Mouse (Mus musculus) stomach, embryonic 14.5 days (tissue): ENCODE results near the gene Casp14. TPM values are rescaled to one million over a fixed set of nuclear protein-coding genes. Genes with fewer than 3 reads are reported as not detected.

ENCODE experiments used
- ATAC-seq: fragments of 200-750 bp; cut with Nextera tagmentation; 2 replicates; pipeline ENCODE4 v1.8.0; 2017; ENCODE audit warnings: low read depth, moderate TSS enrichment; ENCODE audit not compliant: insufficient number of reproducible peaks, insufficient read depth, low FRiP score
- H3K27ac ChIP-seq: fragments of 300-500 bp; sonication (generic); 2 replicates; pipeline ENCODE4 v1.5.1; 2014; ENCODE audit warnings: mild to moderate bottlenecking, low read length, moderate library complexity, mixed read lengths
- H3K27me3 ChIP-seq: fragments of 300-500 bp; sonication (generic); 2 replicates; pipeline ENCODE4 v1.6.1; 2014; ENCODE audit warnings: low read length, control low read depth, mixed read lengths; ENCODE audit not compliant: control insufficient read depth, insufficient read depth
- H3K36me3 ChIP-seq: fragments of 300-500 bp; sonication (generic); 2 replicates; pipeline ENCODE4 v1.6.1; 2014; ENCODE audit warnings: mild to moderate bottlenecking, control low read depth, low read length, moderate library complexity, mixed read lengths; ENCODE audit not compliant: control insufficient read depth, insufficient read depth
- H3K4me1 ChIP-seq: fragments of 300-500 bp; sonication (generic); 2 replicates; pipeline ENCODE4 v1.6.1; 2014; ENCODE audit warnings: low read length, control low read depth, mixed read lengths; ENCODE audit not compliant: control insufficient read depth, insufficient read depth
- H3K4me2 ChIP-seq: fragments of 300-500 bp; sonication (generic); replicated peaks from 2 replicates; pipeline ENCODE4 v1.6.1; 2014; ENCODE audit warnings: low read depth, low read length, control low read depth
- H3K4me3 ChIP-seq: fragments of 300-500 bp; sonication (generic); 2 replicates; pipeline ENCODE4 v1.5.1; 2014; ENCODE audit warnings: low read depth, low read length, control low read depth
- H3K9ac ChIP-seq: fragments of 300-500 bp; sonication (generic); replicated peaks from 2 replicates; pipeline ENCODE4 v1.6.1; 2014; ENCODE audit warnings: low read depth, mild to moderate bottlenecking, control low read depth, low read length, moderate library complexity, mixed read lengths
- H3K9me3 ChIP-seq: fragments of 300-500 bp; sonication (generic); 2 replicates; pipeline ENCODE4 v1.6.1; 2016; ENCODE audit warnings: low read depth, low read length, control low read depth; ENCODE audit not compliant: control insufficient read depth
- WGBS: fragments of 180-500 bp; shearing (Covaris S2); extraction: QIAGEN DNeasy Blood & Tissue Kit; methylation state at CpG from one replicate; pipeline ENCODE4 v1.1.7; 2014; 5-methylcytosine and 5-hydroxymethylcytosine counted together
- polyA plus RNA-seq: library from polyadenylated mRNA; unstranded; fragments of >200 nt; fragmentation: Nextera tagmentation; extraction: Ambion mirVana; gene quantifications from 2 replicates; pipeline ENCODE4 v1.2.1, GENCODE M21; 2014

Gene Casp14
- polyA plus RNA-seq, 1 experiment from 2014 or later: 0.61 TPM

DNA sequence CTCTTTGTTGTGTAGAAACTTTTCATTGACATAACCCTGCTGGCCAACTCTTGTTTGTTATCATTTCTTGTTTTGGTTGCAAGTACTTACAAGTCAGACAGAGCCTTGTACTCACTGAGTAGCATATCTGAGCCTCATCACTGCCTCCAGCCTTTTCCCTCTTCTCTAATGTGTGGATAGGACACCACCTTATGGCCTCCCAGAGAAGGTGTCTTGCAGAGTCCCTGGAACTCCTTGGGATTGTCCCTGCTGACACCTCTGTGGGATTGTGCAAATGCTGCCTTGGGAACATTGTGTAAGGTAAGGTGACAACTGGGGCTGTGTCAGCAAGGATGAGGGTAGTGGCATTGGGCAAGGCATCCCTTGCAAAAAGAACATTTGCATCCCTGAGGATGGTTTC, 25.6 kb upstream of the Casp14 start:
- Histone ChIP-seq H3K27me3 (no peaks in the 10 kb centered on the region), H3K9ac (no peak overlapping the region), H3K4me1 (0 out of 2 replicates have a peak, but pooled peaks cover 5% of the 10 kb centered on the region), H3K9me3 (no peaks in the 10 kb centered on the region), H3K27ac (no peak overlapping the region), H3K4me3 (no peak overlapping the region), H3K4me2 (no peak overlapping the region), H3K36me3 (no peaks in the 10 kb centered on the region)
- ATAC-seq: no peak

DNA sequence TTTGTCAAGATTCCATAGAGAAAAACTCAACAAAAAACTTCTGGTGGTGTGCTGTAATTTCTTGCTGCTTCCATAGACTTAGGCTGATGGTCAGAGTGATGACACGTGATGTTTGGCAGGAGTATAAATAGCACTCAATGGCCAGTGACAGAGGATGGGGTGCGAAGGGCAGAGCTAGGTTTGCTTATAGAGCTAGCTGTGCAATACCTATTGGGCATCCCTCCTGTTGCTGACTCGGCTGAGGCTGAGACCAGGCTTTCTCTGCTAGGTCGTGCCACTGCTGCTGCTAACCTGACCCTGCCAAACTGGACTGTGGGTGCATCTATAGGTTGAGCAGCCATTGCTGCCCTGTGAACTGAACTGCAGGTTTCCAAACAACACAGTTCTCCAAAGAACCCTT, 21.7 kb upstream of the Casp14 start:
- no peak overlapping the region for H3K9ac ChIP-seq
- no peak overlapping the region for H3K27ac ChIP-seq
- 68% methylated on average over 4 of the region's 4 CpGs for WGBS
- ATAC-seq: no peak
- no peaks in the 10 kb centered on the region for H3K36me3 ChIP-seq
- H3K27me3 ChIP-seq: no peaks in the 10 kb centered on the region
- no peaks in the 10 kb centered on the region for H3K4me1 ChIP-seq
- H3K4me3 ChIP-seq: no peak overlapping the region
- no peaks in the 10 kb centered on the region for H3K9me3 ChIP-seq
- H3K4me2 ChIP-seq: no peak overlapping the region

DNA sequence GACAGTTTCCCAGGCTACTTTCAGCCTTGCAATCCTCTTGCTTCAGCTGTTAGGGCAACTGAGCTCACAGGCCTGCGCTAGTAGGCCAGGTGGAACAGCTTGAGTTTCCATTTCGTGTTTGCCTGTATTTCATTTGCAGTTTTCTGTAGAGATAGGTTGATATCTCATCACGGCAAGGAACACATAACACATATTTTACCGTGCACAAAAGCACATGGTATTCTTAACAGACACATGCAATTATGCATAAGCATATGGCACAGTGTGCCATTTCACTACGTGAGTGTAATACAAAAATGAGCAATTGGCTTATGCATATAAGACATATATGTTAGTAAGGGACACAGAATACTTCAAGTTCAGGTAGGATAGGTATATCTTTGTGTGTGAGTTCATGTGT, 9.8 kb upstream of the Casp14 start:
- Histone ChIP-seq H3K9me3 (no peaks in the 10 kb centered on the region), H3K9ac (no peak overlapping the region), H3K27ac (no peak overlapping the region), H3K36me3 (no peaks in the 10 kb centered on the region), H3K4me2 (no peak overlapping the region), H3K4me3 (no peak overlapping the region), H3K4me1 (no peaks in the 10 kb centered on the region), H3K27me3 (no peaks in the 10 kb centered on the region)
- no peak for ATAC-seq
- WGBS: 88% methylated on average over 5 of the region's 5 CpGs

DNA sequence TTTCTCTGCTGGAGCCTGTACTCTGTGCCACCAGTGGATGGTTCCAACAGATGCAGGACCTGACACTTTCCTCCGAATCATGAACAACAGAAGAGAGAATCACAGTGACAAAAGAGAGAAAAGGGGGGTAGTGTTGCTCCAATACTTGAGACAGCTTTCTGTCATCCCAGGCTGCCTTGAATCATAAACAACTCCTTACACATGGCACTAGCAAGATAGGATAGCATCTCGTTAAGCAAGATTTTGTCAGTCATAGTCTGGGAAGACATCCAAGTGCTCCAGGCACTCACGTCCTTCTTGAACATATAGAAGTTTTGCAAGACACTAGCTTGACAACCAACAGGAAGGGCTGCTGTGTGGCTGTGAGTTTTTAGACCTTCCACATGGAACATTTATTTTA, 8.9 kb upstream of the Casp14 start:
- 48% methylated on average over 3 of the region's 3 CpGs for WGBS
- H3K4me1 ChIP-seq: no peaks in the 10 kb centered on the region
- H3K36me3 ChIP-seq: no peaks in the 10 kb centered on the region
- no peak overlapping the region for H3K27ac ChIP-seq
- H3K27me3 ChIP-seq: no peaks in the 10 kb centered on the region
- no peaks in the 10 kb centered on the region for H3K9me3 ChIP-seq
- no peak overlapping the region for H3K4me2 ChIP-seq
- no peak overlapping the region for H3K9ac ChIP-seq
- ATAC-seq: no peak
- no peak overlapping the region for H3K4me3 ChIP-seq

DNA sequence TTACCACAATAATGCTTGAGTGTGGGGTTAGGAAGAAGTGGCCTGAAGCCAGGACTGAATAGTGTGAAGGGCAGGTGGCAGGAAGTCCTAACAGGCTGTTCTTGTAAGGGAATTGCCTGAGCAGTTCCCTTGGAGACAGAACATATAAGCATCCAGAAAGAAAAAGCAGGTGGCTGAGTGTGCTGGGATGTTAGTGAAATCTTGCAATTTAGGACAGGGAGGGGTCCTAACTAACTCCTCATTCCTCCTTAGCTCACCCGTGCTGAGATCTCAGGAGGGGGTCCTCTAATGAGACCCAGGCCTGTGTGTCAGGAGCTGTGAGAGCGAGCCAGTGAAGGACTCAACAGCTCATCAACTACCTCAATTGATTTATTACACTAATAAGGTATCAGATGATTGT, 5.3 kb upstream of the Casp14 start:
- H3K9me3 ChIP-seq: no peaks in the 10 kb centered on the region
- H3K27ac ChIP-seq: no peak overlapping the region
- no peaks in the 10 kb centered on the region for H3K4me1 ChIP-seq
- H3K4me2 ChIP-seq: no peak overlapping the region
- no peaks in the 10 kb centered on the region for H3K36me3 ChIP-seq
- H3K4me3 ChIP-seq: no peak overlapping the region
- WGBS: 36% methylated on average over 2 of the region's 2 CpGs
- H3K27me3 ChIP-seq: no peaks in the 10 kb centered on the region
- no peak for ATAC-seq
- no peak overlapping the region for H3K9ac ChIP-seq

DNA sequence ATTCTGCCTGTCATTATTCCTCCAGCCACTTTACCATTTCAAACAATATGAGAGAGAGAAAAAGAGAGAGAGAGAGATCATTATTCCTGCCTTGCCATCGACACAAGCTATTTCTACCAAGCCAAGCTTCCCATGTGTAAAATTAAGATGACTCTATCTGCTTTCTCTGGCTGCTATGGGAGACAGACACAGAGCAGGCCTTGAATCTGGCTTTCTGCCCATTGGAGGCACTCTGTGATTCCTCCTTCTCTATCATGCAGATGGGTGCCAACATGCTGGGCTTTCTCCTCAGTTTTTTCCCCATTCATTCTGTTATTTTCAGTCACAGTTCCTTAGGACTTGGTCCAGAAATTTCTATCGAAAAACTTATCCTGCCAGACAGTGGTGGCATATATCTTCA, 4.6 kb upstream of the Casp14 start:
- H3K4me1 ChIP-seq: no peaks in the 10 kb centered on the region
- ATAC-seq: no peak
- 71% methylated on average over 2 of the region's 2 CpGs for WGBS
- H3K9me3 ChIP-seq: no peaks in the 10 kb centered on the region
- H3K4me3 ChIP-seq: no peak overlapping the region
- H3K4me2 ChIP-seq: no peak overlapping the region
- no peak overlapping the region for H3K27ac ChIP-seq
- no peaks in the 10 kb centered on the region for H3K36me3 ChIP-seq
- H3K27me3 ChIP-seq: no peaks in the 10 kb centered on the region
- H3K9ac ChIP-seq: no peak overlapping the region

DNA sequence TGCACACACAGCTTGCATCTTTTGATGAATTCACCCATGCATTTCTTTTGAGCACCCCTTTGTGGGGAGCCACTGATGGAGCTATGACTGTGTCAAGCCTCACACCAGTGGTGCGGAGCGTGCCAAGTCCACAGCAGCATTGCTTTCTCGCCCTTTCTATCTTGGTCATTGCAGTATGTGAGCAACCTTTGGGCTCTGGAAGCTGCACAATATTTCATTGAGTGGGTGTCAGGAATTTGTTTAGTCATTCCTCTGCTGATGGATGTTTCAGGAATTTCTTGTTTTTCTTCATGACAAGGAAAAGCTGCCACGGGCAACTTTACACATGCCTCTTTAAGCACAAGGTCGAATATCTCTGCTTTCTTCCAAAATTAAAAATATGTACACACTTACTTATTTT, 3.9 kb upstream of the Casp14 start:
- no peaks in the 10 kb centered on the region for H3K36me3 ChIP-seq
- WGBS: 67% methylated on average over 5 of the region's 5 CpGs
- no peak overlapping the region for H3K4me2 ChIP-seq
- H3K27ac ChIP-seq: no peak overlapping the region
- no peak for ATAC-seq
- H3K27me3 ChIP-seq: no peaks in the 10 kb centered on the region
- H3K4me3 ChIP-seq: no peak overlapping the region
- no peaks in the 10 kb centered on the region for H3K9me3 ChIP-seq
- no peaks in the 10 kb centered on the region for H3K4me1 ChIP-seq
- H3K9ac ChIP-seq: no peak overlapping the region

DNA sequence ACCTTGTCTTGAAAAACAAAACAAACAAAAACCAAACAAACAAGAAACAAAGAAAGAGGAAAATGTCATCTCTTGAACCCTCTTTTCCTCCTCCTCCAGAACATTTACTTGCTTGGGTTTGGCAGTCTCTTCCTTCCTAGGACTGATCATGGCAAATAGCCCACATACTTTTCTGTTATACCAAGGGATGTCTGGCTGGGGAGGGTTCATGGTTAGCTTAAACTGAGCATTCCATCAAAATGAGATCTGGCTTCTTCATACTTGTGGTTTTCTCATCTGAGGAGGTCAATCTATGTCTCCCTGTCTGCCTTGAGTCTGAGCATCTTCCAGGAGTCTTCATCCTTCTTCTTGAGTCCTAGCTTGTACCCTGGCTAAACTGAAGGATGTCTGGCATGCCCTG, 1.9 kb downstream of the Casp14 start:
- Histone ChIP-seq H3K4me2 (no peak overlapping the region), H3K27ac (no peak overlapping the region), H3K36me3 (no peaks in the 10 kb centered on the region), H3K9me3 (no peaks in the 10 kb centered on the region), H3K4me1 (no peaks in the 10 kb centered on the region), H3K4me3 (no peak overlapping the region), H3K9ac (no peak overlapping the region), H3K27me3 (no peaks in the 10 kb centered on the region)
- no peak for ATAC-seq

DNA sequence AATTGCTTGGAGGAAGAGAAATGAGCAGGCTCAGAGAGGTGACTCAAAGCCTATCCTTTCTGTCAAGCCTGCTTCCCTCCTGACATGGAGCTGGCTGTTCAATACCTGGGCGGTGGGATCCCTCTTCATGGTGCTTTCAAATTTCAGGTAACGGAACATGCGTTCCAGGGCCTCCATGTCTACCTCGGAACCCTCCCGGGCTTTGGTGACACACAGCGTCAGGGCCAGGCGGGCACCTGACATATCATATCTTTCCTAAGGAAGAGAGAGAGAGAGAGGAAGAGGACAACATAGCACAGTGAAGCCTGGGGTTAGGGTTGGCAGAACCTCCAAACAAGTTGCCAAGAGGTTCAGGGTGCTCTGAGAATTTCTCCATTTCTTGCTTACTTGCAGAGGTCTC, 2.9 kb downstream of the Casp14 start:
- Histone ChIP-seq H3K27me3 (no peaks in the 10 kb centered on the region), H3K9ac (no peak overlapping the region), H3K36me3 (no peaks in the 10 kb centered on the region), H3K4me3 (no peak overlapping the region), H3K27ac (no peak overlapping the region), H3K9me3 (no peaks in the 10 kb centered on the region), H3K4me1 (no peaks in the 10 kb centered on the region), H3K4me2 (no peak overlapping the region)
- no peak for ATAC-seq
- WGBS: 88% methylated on average over 7 of the region's 7 CpGs
